Mouse (Mus musculus) thymus, adult 2 months (tissue): ENCODE data around the gene Chd6. TPM values are rescaled to one million over a fixed set of nuclear protein-coding genes. Genes with fewer than 3 reads are reported as not detected.

ENCODE experiments used
- DNase-seq: peaks from one replicate; pipeline ENCODE4 v3.0.0; 2021
- H3K27ac ChIP-seq: fragments of 200-500 bp; 2 replicates; pipeline ENCODE4 v1.5.1; 2012; ENCODE audit warnings: low read length, control low read depth; ENCODE audit not compliant: control insufficient read depth, insufficient read depth
- H3K27me3 ChIP-seq: fragments of 200-500 bp; 2 replicates; pipeline ENCODE4 v1.6.1; 2012; ENCODE audit warnings: mild to moderate bottlenecking, low read length, moderate library complexity, mixed read lengths; ENCODE audit not compliant: control insufficient read depth, insufficient read depth
- H3K36me3 ChIP-seq: fragments of 200-500 bp; 2 replicates; pipeline ENCODE4 v1.6.1; 2012; ENCODE audit warnings: mild to moderate bottlenecking, low read length, moderate library complexity; ENCODE audit not compliant: control insufficient read depth, insufficient read depth
- H3K4me1 ChIP-seq: fragments of 200-500 bp; replicated peaks from 2 replicates; pipeline ENCODE4 v1.6.1; 2012; ENCODE audit warnings: low read length; ENCODE audit not compliant: control insufficient read depth, insufficient read depth
- H3K4me3 ChIP-seq: fragments of 200-500 bp; 2 replicates; pipeline ENCODE4 v1.5.1; 2012; ENCODE audit warnings: mild to moderate bottlenecking, low read length, control low read depth, moderate library complexity; ENCODE audit not compliant: control insufficient read depth, insufficient read depth
- CTCF ChIP-seq: fragments of 200-500 bp; IDR thresholded peaks from 2 replicates; pipeline ENCODE4 v1.5.1; 2012; ENCODE audit warnings: mild to moderate bottlenecking, control low read depth, low read length, moderate library complexity, borderline replicate concordance; ENCODE audit not compliant: control insufficient read depth, poor library complexity, insufficient read depth; ENCODE audit errors: extremely low read depth
- POLR2A ChIP-seq: fragments of 200-500 bp; IDR thresholded peaks from 2 replicates; pipeline ENCODE4 v1.6.1; 2012; ENCODE audit warnings: mild to moderate bottlenecking, low read length, control low read depth, moderate library complexity; ENCODE audit not compliant: control insufficient read depth, poor library complexity, insufficient read depth; ENCODE audit errors: extremely low read depth
- WGBS: fragments of 180-500 bp; shearing (Covaris S2); methylation state at CpG from one replicate; pipeline ENCODE4 v1.1.7; 2018; 5-methylcytosine and 5-hydroxymethylcytosine counted together
- polyA plus RNA-seq: library from polyadenylated mRNA; depleted of rRNA; stranded (reverse); fragments of >200 nt; gene quantifications from 2 replicates; pipeline ENCODE4 v1.2.3, GENCODE M21; 2012

Gene Chd6
- polyA plus RNA-seq, 1 experiment: 28.5 TPM

DNA sequence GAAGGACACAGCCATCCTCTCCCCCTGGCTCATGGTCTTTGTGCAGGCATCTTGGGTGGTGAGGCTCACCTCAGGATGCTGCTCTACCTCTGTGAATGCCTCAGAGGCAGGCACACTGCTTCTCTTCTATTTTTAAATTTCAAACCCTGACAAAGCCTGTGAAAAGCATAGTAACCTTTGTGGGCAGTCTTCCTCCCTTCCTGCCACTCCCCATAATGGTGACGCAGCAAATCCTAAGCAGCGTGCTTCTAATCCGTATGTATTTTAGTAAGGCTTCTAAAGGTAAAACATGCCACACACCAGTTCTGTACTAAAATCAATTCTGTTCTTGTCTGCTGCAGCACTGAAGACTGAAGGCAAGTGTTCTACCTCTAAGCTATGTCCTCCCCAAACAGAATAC, 116.4 kb downstream of the Chd6 start:
- no peak overlapping the region for H3K4me3 ChIP-seq
- H3K27me3 ChIP-seq: no peaks in the 10 kb centered on the region
- no peak overlapping the region for H3K27ac ChIP-seq
- WGBS: 66% methylated on average over 3 of the region's 3 CpGs
- no peak for TF ChIP-seq CTCF
- no peak for TF ChIP-seq POLR2A
- H3K36me3 ChIP-seq: peaks cover 29% of the 10 kb centered on the region
- no peak for DNase-seq
- no peaks in the 10 kb centered on the region for H3K4me1 ChIP-seq

DNA sequence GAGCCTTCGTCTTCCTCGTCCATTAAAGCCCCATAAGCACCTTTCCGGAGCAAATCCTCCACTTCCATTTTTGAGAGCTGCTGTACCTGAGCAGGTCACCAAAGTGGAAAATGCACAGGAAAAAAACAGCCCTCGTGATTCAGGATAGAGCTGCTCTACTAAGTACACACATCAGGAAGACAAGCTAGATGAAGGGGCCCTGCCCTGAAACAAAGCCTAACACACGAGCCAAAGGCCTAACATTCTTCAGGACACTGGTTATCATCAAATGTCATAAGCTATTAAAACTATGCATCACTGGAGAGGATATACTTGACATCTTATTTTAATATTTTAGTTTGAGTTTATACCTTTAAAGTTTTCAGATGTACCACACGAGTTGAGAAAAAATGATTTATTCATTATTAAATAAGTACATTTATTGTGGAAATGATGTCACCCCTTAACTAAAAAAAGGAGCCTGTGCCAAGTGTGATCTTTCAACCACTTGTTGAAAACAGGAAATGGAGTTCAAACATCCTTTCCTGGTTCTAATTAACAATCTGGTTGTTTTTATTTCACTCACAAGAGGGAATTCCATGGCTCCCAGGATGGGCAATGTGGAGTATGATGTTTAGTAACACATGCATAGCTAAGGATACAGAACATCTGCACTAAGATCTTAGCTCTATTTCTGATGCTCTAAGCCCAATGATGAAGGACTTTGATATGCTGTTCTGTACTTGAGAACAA, 118.4 kb downstream of the Chd6 start:
- Histone ChIP-seq H3K27ac (no peak overlapping the region), H3K36me3 (peaks cover 35% of the 10 kb centered on the region), H3K27me3 (no peaks in the 10 kb centered on the region), H3K4me3 (no peak overlapping the region), H3K4me1 (no peaks in the 10 kb centered on the region)
- TF ChIP-seq POLR2A: no peak
- TF ChIP-seq CTCF: no peak
- 92% methylated on average over 6 of the region's 6 CpGs for WGBS
- DNase-seq: no peak

DNA sequence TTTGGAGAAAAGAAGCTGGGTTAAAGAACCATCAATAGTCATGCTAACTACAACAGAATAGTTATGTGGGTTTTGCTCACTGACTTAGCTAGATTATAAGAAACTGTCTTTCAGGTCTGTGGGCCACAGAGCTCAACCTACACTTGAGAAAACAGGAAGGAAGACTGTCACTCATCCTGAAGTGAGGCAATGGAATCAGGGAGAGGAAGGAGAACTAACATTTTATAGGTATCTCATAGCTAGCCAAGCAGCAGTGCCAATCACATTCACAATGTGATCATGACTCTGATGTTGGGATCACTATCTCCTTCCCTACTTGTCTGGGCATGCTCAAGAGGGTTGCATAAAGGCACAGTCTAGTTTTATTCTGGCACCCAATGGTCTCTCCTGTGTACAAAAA, 121.4 kb downstream of the Chd6 start:
- Histone ChIP-seq H3K27ac (no peak overlapping the region), H3K4me3 (no peak overlapping the region), H3K27me3 (no peaks in the 10 kb centered on the region), H3K36me3 (peaks cover 61% of the 10 kb centered on the region), H3K4me1 (no peaks in the 10 kb centered on the region)
- DNase-seq: no peak
- no peak for TF ChIP-seq POLR2A

DNA sequence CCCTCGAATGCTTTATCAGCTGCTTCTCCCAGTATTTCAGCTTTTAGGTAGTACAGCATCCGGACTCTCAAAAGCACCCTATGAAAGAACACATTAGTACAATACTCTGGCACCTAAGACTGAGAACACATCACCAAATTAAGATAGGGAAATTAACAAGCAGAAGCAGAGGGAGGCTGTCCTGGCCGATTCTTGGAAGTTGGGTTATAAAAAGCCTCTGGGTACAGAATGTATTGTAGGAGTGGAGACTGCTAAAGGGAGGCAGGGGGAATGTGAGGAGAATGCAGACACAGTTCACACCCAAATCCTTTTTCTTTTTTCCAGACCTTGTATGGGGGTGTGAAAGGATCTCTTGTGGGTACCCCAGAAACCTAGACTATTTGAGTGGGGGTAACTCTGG, 126.2 kb downstream of the Chd6 start:
- H3K36me3 ChIP-seq: peaks cover 74% of the 10 kb centered on the region
- no peaks in the 10 kb centered on the region for H3K4me1 ChIP-seq
- no peak overlapping the region for H3K27ac ChIP-seq
- over 99% methylated on average over 3 of the region's 3 CpGs for WGBS
- no peak for DNase-seq
- H3K4me3 ChIP-seq: no peak overlapping the region
- TF ChIP-seq CTCF (no peak), POLR2A (no peak)
- H3K27me3 ChIP-seq: no peaks in the 10 kb centered on the region

DNA sequence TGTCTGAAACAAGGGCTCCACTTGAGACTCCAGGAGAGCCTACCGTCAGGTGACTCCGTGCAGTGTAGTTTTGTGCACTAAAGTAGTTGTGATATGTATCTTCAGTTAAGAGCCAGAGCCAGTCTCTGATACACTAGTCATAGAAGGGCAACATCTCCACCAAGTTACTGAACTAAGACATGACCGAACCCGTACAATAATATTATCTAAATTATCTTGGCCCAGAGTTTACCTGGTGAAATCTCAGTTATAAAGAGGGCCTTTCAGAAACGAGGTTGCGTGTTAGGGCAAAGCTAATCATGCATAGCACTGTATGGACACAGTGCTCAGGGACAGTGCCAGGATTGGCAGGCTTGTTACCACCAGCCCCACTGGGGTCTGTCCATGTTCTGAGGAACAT, 127.1 kb downstream of the Chd6 start:
- Histone ChIP-seq H3K4me3 (no peak overlapping the region), H3K27ac (no peak overlapping the region), H3K36me3 (peaks cover 74% of the 10 kb centered on the region), H3K4me1 (no peaks in the 10 kb centered on the region), H3K27me3 (no peaks in the 10 kb centered on the region)
- DNase-seq: no peak
- TF ChIP-seq CTCF: no peak
- TF ChIP-seq POLR2A: no peak
- 96% methylated on average over 6 of the region's 6 CpGs for WGBS

DNA sequence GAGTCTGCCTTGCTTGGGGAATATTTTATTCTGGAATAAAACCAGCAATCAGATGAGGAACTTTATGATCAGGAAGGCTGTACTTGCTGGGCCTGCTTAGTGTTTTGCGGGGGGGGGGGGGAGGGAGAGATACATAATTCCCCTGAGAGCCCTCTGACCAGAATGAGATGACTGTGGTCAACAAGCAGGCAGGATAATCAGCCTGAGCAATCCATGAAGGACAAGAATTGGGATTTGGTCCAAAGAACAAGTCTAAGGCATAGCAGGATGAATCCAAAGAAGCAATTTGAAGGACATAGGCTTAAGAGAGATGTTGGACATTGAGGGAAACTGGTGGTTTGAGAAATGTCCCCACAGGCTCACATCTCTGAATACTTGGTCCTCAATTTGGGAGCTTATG, 130.2 kb downstream of the Chd6 start:
- Histone ChIP-seq H3K4me1 (no peaks in the 10 kb centered on the region), H3K27ac (no peak overlapping the region), H3K4me3 (no peak overlapping the region), H3K36me3 (peaks cover 71% of the 10 kb centered on the region), H3K27me3 (no peaks in the 10 kb centered on the region)
- TF ChIP-seq POLR2A: no peak
- TF ChIP-seq CTCF: no peak
- no peak for DNase-seq
- WGBS: 86% methylated on average over 1 of the region's 1 CpGs

DNA sequence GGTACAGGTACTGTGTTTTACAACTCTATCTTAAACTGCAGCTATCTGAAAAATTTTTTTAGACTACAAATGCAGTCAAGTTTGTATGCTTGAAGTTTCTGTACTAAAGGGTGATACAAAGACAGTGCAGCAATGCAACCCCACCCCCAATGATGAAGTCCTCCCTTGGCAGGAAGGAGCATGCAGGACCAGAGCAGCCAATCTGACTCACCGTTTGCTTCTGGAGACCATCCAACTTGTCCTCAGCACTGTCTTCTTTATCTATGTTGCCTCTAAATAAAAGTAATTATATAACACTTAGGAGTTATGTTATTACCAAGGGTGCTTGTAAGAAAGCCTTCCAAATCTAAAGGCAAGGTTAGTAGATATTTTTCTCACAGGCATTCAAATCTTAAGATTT, 131.6 kb downstream of the Chd6 start:
- WGBS: 81% methylated on average over 1 of the region's 1 CpGs
- Histone ChIP-seq H3K4me1 (no peaks in the 10 kb centered on the region), H3K36me3 (peaks cover 63% of the 10 kb centered on the region), H3K4me3 (no peak overlapping the region), H3K27ac (no peak overlapping the region), H3K27me3 (no peaks in the 10 kb centered on the region)
- DNase-seq: no peak
- TF ChIP-seq POLR2A (no peak), CTCF (no peak)
